Mouse (Mus musculus): ENCODE measurements around the gene Dusp23.

DNA sequence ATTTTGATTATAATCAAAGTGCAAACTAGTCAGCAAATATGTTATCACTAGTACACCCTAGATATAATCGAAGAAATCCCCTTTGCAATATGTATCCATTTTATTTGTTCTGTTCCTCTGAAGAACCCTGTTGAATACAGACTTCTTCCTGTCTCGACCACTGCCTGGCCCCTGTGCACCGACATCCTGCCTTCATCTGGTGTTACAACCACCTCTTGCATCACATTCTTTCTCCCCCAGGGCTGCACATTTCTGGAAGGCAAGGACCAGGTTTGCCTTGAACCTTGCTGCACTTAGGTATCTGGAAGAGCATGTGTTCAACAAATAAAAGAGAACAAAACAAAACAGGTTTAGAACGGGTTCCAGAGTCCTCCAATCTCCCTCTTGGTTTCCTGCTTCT lies 17.4 kb downstream of the Dusp23 start:
- TF ChIP-seq MAFK (IDR thresholded peaks at IDR 0.05; ENCODE audit: insufficient read depth, low read depth, low read length) (no peak), ZC3H11A (IDR thresholded peaks at IDR 0.05; ENCODE audit: borderline replicate concordance, low read depth, low read length) (no peak), HCFC1 (IDR thresholded peaks at IDR 0.05; ENCODE audit: borderline replicate concordance, insufficient read depth, low read length) (no peak), CHD2 (IDR thresholded peaks at IDR 0.05; ENCODE audit: low read depth, low read length) (no peak), ZNF384 (IDR thresholded peaks at IDR 0.05; ENCODE audit: low read depth, low read length) (no peak)

All from ES-E14 (cell line).